Mouse (Mus musculus): ENCODE measurements around the gene Rfc4. TPM values are rescaled to one million over a fixed set of nuclear protein-coding genes. Genes with fewer than 3 reads are reported as not detected.
A peak's percentile ranks its signal among the peaks of the same experiment; 100 is the strongest.
"Not testable (repeated sequence)": the region's sequence is repeated elsewhere in the genome, so short reads cannot be mapped to it uniquely, and the experiment has no call there.

Gene Rfc4
- total RNA-seq, 2 experiments from 2014 or later, result 8.3 to 10.1 TPM

DNA sequence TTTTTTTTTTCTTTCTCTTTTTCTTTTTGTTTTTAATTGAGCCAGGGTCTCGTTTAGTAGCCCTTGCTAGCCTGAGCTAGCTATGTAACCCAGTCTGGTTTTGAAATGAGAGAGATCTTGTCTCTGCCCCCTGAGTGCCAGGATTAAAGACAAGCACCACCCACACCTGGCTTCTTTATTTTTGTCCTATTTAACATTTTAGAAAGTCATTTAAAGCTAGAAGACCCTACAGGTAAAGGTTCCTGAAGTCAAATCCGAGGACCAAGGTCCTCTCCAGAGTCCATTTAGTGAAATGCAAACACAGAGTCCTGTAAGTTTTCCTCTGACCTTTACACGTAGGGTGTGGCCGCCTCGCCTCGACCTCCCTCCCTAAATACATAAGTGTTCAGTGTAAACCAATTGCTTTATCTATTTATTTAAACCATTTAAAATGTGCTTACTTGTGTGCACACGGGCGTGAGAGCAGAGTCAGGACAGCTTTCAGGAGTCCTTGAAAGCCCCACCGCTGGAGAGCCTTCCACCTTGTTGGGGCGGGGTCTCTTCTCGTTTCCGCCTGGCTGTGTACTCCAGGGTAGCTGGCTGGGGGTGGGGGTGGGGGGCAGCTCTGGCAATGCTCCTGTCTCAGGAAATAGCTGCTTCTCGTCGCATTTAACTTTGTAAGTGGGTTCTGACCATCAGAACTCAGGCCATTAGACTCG lies 25.0 kb downstream of the Rfc4 start:
- no peak for DNase-seq

- peak in 1 of 2 experiments; percentile 10 for DNase-seq
Measured at GRCm38 (mm10) chr16:23100613-23101012, 26.9 kb downstream of the Rfc4 start.

- peak in 1 of 2 experiments; percentile 41 for DNase-seq
Measured at GRCm38 (mm10) chr16:23100099-23100575, 27.4 kb downstream of the Rfc4 start.

- DNase-seq, result no peak
Measured at GRCm38 (mm10) chr16:23099632-23100031, 27.9 kb downstream of the Rfc4 start.

DNA sequence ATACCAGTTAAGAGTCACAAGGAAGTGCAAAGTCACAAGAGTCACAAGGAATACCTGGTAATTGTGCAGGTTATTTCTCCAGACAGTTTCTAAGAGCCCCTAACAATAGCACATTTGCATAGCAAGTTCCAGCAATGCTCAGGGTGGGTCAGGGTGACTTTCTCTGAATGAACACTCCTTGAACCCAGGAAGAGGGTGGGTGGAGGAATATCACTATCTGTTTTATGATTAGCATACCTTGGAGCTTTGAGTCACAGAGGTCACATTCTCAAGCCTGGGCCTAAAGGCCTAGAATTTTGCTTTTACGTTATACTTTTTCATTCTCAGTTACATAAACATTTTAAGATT lies 29.5 kb downstream of the Rfc4 start:
- DNase-seq, result not testable (repeated sequence)

DNA sequence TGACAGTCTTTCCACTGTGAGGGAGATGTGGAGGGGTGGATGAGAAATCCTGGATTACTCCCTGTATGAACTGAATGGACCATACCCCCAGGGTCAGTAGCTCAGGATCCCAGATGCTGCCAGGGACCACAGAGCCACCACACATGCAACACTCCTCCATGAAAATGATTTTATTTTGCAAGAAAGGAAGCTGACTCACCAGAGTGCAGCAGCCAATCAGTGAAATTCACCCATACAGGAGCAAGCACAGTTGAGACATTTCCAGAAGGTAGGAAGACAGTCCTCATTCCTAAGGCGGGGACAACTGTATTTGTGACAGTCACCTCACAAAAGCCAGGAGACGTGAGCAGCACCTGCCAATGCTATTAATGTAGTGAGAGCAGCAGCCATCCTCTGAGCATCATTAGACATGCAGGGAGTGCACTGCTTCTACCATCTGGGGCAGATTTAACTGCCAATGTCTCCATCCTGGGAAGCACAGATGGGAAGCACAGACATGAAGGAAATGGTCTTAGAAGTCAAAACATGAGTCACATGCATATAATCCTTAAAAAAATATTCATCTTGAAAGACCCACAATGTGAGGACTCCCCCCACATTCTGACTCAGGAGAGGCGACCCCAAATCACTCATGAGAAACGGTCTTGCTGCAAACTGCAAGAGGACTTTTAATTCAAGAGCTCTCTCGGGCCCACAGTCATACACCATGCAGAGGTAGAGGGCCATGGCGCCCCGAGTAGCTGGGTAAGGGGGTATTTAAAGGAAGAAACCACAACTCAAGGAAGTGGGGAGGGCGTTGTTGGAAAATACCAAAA lies 30.0 kb downstream of the Rfc4 start:
- DNase-seq, result not testable (repeated sequence)

- DNase-seq, result not testable (repeated sequence)
Measured at GRCm38 (mm10) chr16:23096886-23097285, 30.7 kb downstream of the Rfc4 start.

DNA sequence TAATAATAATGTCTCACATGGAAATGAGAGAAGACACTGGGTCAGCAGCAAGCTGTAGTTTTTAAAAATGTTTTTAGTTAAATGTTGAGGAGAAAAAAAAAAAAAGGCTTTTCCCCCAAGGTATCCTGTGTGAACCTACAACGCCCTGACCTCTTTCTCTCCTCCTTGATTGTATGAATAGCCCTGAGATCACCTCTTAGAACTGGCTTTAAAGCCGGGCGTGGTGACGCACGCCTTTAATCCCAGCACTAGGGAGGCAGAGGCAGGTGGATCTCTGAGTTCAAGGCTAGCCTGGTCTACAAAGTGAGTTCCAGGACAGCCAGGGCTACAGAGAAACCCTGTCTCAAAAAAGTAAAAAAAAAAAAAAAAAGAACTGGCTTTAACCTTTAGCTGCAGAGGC lies 32.0 kb downstream of the Rfc4 start:
- not testable (repeated sequence) for DNase-seq

GRCm38 (mm10) chr16:23094136-23094535 lies 33.4 kb downstream of the Rfc4 start:
- no peak for DNase-seq

DNA sequence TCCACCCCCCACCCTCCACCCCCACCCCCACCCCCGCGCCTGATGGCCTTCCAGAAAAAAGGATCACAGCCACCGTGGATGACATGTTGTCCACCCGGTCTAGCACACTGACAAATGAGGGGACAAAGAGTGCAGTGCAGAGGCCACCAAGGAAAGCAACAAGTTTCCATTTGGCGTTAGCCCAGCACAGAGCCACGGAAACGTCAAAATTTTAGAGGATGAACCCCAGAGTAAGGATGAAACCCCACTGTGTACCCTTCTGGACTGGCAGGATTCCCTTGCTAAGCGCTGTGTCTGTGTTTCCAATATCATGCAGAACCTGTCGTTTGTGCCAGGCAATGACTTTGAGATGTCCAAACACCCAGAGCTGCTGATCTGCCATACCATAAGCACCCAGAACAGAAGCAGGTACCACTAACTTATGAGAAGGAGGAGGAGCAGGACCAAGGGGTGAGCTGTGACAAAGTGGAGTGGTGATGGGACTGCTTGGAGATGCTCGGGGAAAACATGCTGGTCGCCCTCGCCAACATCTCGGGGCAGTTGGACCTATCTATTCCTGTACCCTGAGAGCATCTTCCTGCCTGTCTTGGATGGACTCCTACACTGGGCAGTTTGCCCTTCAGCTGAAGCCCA lies 34.1 kb downstream of the Rfc4 start:
- DNase-seq, result no peak

DNA sequence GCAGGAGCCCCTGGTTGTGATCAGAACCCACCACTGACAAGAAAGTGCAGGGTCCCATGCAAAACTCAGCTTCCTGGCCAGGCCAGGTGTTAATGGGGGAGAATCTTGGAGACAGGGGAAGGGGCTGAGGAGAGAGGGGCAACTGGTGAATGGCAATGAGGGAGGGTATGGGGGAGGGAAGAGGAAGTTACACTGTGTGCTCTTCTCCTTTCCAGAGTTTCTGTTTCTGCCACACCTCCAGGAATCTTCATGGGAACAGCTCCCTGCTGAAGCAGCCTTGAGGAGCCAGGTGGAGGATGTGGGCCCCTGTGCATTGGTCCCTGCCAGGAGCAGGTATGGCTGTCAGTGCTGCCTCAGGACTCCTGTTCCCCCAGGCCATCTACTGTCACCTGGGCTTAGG lies 36.2 kb downstream of the Rfc4 start:
- not testable (repeated sequence) for DNase-seq

DNA sequence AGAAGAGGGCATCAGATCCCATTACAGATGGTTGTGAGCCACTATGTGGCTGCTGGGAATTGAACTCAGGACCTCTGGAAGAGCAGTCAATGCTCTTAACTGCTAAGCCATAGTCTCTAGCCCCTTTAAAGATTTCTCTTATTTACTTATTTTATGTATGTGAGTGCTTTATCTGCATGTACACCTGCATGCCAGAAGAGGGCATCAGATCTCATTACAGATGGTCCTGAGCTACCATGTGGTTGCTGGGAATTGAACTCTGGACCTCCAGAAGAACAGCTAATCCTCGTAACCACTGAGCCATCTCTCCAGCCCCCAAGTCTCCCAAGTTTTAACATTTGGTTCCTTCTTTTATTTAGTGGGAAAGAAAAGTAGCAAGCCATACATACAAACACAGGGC lies 39.0 kb downstream of the Rfc4 start:
- DNase-seq, result not testable (repeated sequence)

DNA sequence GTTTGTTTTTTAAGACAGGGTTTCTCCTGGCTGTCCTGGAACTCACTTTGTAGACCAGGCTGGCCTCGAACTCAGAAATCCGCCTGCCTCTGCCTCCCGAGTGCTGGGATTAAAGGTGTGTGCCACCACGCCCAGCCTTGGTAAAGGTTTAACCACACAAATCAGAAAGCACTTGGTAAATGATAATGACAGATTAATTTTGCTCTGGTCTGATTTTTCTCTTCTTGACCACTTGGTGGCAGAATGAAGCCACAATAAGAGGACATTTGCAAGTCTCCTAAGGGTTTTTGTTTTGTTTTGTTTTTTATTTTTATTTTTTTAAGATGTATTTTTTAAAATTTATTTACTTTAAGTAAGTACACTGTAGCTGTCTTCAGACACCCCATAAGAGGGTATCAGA lies 39.8 kb downstream of the Rfc4 start:
- peak in 1 of 2 experiments; percentile 14 for DNase-seq

DNA sequence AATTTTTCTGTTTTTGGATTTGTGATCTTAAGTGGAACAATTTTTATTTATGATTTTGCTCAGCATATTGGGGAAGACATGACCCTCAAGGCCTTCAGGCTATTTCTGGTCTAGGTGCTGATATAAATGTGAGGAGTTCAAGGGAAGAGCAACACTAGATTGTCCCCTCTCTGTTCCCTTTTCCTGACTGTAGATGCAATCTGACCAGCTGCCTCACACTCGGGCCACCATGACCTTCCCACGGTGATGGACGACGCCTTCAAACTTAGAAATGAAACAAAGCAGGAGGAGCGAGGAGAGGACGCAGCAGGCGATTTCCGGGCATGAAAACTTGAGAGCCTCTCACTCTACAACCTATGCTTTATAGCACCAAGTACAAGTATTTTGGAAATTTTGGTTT lies 40.4 kb downstream of the Rfc4 start:
- not testable (repeated sequence) for DNase-seq

DNA sequence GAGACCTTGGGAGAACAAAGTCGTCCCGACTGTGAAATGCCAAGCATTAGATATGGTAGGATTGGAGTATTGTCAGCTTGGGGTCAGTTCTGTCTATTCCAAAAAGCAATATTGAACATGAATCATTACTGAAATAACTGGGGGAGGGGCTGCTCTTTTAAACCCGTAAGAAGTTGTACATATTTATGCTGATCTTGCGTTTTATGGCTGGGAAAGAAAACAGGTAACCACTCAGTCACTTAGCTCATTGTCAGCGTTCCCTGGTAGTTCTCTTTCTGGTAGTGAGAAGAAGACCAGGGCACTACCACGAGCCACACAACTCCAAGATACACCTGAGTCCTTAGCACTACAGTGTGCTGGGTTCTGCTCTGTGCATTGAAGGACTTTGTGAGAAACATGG lies 50.0 kb downstream of the Rfc4 start:
- DNase-seq, result not testable (repeated sequence)

Small RNA genes within 50 kb of the gene (microRNA-seq; reads per million reads assigned to microRNA genes)
- gene Gm49346, result 0 to 0.27 reads per million in 2 experiments

Other genes with a start within 250 kb of the Rfc4 start
- 10 to 100 TPM in 1 of 2 experiments, 1 to 10 TPM in 1; 8.4 to 13.5 TPM for gene Ahsg, start 236.5 kb downstream of the Rfc4 start, total RNA-seq (2021)
- gene Fetub, start 209.4 kb downstream of the Rfc4 start, total RNA-seq (2021), result 1 to 10 TPM in 1 of 2 experiments, under 1 TPM in 1; 0.37 to 2.3 TPM
- gene Hrg, start 176.7 kb downstream of the Rfc4 start, total RNA-seq (2021), result not detected
- gene Kng2, start 98.3 kb downstream of the Rfc4 start, total RNA-seq (2021), result under 1 TPM in 1 of 2 experiments, not detected in 1; 0.41 TPM
- gene Kng1, start 69.9 kb downstream of the Rfc4 start, total RNA-seq (2021), result not detected
- gene Eif4a2, start 20.3 kb downstream of the Rfc4 start, total RNA-seq (2021), result 100 to 1,000 TPM; 420 to 448 TPM
- 10 to 100 TPM; 14.8 to 64.6 TPM for gene Adipoq, start 18.8 kb upstream of the Rfc4 start, total RNA-seq (2021)
- 1 to 10 TPM; 7.2 to 9.7 TPM for gene St6gal1, start 97.0 kb upstream of the Rfc4 start, total RNA-seq (2021)

All from heart, adult 18-20 months (tissue).